Mouse (Mus musculus): Measurements from ENCODE around the gene Ccl22.

Gene Ccl22

GRCm38 (mm10) chr8:94778895-94779533 is 33.6 kb downstream of the Ccl22 start:
- no peak for DNase-seq (ENCODE audit: low spot score in 2 of 2)

- peak in 1 of 2 experiments; percentile 6 for DNase-seq (ENCODE audit: low spot score in 2 of 2)
These were observed 34.3 kb downstream of the Ccl22 start for GRCm38 (mm10) chr8:94779534-94780294.

GRCm38 (mm10) chr8:94780491-94781154 is 35.2 kb downstream of the Ccl22 start:
- DNase-seq (ENCODE audit: low spot score in 2 of 2): no peak

GRCm38 (mm10) chr8:94781155-94781837 is 35.9 kb downstream of the Ccl22 start:
- DNase-seq (ENCODE audit: low spot score in 2 of 2): no peak

- DNase-seq (ENCODE audit: low spot score in 2 of 2): no peak
These were observed 36.4 kb downstream of the Ccl22 start for GRCm38 (mm10) chr8:94781838-94782235.

DNA sequence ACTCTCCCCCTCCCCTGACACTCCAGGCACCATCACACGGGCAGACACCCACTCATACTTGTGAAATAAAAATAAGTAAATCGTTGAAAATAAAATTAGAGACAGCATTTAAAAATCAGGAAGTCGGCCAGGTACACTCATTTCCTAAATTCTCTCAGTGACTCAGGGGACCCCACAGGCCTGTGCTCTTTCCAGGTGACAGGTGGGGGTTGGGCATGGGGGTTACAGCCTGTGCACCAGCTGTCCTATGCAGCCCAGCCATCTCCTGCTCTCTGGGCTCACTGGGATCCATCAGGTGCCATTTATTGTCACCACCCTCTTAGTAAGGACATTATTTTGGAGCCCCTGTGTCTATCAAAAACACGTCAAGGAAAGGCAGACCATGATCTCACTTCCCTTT is 38.5 kb downstream of the Ccl22 start:
- DNase-seq (ENCODE audit: low spot score in 2 of 2): no peak

DNA sequence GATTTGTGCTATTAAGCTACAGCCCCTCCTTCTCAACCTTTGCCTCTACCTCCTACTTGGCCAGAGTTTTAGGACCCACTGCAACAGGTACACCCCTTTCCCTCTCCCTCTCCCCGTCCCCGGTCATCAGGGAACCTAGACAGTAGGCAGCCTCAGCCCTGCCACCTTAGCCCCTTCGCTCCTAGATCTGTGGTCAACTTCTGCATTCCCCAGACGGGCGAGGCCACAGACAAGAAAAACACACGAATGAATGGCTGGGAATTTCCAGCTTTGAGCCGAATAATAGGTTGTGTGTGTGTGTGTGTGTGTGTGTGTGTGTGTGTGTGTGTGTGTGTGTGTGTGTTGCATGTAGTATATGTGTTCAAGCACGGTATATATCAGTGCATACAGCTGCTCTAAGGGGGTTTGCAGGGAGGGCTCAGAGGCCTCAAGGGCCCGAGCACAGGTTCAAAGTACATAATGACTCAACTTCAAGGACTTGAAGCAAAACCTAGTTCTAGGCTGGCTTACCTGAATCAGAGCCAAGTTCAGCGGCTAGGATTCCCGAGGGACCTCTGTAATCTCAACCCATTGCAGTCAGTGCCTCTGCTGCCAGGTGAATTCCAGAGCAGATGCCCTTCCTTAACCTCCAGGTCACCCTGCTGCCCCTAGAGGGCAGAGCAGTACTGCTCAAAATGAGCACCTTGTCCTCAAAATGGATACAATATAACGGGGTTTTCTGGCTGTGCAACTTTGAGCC is 40.0 kb downstream of the Ccl22 start:
- no peak for DNase-seq (ENCODE audit: low spot score in 2 of 2)

- no peak for DNase-seq (ENCODE audit: low spot score in 2 of 2)
These were observed 40.7 kb downstream of the Ccl22 start for GRCm38 (mm10) chr8:94785995-94786595.

DNA sequence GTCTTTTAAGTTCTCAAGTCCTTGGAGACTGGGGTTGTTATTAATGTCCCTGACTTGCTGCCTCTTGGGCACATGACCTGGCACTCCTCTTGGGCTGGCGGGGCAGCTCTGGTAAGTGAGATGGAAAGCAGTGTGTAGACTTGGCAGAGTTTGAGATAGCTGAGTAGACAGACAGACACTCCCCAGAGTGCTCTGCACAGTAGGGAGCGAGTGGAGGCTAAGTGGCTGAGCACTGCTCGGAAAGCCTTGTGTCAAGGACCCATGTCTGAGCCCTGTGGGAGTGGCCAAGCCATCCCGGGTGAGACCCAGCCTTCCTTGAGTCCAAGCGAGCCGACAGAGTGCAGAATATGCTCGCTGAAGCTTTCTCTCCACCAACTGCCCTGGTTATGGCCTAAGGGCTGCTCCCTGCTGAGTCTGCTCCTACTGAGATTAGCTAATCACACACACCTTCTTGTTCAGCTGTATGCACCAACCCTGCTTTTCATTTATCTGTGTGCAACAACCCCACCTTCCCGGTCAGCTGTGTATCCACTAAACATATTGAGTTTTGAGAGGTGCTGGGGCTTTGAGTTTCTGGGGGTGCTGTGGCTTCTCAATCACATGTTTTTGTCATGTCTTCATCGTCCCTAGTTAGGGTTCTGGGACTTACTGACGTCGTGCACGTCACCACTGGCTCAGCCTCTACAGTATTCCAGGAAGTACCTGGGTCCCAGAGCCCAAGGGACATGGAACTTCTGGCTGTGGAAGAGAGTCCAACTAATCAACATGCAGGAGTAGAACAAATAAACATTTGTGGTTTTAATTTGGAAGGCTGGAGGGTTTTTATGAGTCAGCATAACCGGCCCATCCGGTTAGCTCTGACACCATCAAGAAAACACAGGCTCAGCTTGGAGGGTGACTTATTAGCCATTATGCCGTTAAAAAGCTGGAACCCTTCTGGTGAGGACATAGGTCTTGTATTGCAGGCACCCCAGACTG is 42.4 kb downstream of the Ccl22 start:
- DNase-seq (ENCODE audit: low spot score in 2 of 2): no peak

DNA sequence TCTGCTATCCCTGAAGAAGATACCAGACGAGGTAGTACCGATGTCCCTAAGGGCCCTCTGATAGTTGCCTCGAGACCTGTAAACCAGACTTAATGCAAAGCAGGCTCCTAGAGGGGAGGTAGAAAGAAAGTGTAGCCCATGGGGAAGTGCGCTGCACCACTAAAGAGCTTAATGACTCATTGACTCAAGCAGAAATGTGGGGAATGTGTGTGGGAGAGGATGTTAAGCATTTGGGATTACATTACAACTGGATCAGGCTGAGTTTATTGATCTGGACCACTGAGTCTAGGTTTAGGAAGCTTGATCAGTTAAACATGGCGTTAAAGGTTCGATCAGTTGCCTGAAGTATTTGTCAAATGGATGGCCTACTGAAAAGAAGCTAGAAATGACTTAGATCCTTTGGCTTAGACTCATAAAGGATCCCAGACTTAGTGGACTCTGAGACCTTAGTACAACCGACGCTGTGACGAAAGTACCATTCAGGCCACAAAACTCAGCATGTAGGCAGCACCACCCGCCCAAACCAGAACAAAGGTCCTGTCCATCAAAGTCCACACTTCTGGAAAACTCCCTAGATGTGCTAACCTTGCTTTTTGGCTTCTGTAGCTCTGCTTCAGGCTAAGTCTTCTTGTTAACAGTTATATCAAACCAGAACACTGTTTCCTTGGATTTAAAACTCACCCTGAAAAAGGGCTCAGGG is 44.0 kb downstream of the Ccl22 start:
- DNase-seq (ENCODE audit: low spot score in 2 of 2): no peak

DNA sequence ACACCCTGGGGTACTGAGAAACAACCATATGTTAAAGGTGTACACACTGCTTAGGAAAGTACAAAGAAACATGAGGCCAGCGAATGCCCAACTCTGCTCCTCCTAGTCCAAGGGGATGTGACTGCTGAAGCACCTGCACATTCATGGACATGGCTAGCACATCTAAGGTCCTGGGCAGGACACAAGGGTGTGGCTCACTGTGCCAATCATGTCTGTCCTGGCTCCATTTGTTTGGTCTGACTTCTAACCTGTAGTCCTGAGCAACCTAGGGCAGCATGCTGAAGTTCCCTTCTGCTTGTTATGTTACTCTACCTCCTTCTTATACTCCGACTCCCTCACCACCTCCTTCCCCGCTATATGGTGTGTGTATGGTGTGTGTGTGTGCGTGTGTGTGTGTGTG is 49.0 kb downstream of the Ccl22 start:
- no peak for DNase-seq (ENCODE audit: low spot score in 2 of 2)

GRCm38 (mm10) chr8:94794782-94795181 is 49.4 kb downstream of the Ccl22 start:
- DNase-seq (ENCODE audit: low spot score in 2 of 2): no peak

DNA sequence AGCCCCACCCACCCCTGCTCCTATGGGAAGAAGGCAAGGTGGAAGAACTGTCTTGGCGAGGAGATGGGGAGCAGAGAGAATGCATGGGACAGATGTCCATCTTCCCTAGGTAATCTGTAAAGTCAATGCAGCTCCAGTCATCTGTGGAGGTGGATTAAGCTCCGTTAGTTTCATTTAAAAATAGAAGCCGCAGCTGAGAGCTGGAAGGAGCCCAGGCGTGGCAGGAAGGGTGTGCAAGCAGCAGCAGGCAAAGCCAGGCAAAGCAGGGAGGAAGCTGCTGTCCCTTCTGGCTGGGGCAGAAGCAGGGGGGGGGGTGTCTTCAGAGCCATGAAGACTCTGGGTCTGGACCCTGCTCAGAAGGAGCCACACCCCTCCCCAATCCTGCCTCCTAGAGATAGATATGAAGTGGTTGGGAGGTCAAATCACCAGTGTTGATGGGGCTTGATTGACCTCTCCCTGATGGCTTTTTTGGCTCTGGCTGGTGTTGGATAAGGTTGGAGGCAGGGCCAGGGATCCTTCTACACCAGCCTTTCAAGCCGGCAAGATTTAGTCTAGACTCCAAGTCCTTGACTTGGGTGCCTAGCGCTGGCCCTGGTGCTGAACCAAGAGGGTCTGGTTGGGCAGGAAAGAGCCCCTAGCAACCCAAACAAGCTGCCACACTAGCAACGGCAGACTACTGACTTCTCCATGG is 55.0 kb downstream of the Ccl22 start:
- peak; percentile 71 to 72 for DNase-seq (ENCODE audit: low spot score in 2 of 2)
